Mouse (Mus musculus) embryonic facial prominence, embryonic 15.5 days (tissue): Measurements from ENCODE around the gene Gm20481. TPM values are rescaled to one million over a fixed set of nuclear protein-coding genes. Genes with fewer than 3 reads are reported as not detected.
"Not testable (repeated sequence)": the region's sequence is repeated elsewhere in the genome, so short reads cannot be mapped to it uniquely, and the experiment has no call there.

Experiments
- ATAC-seq: fragments of 200-750 bp; cut with Nextera tagmentation; 2 replicates; pipeline ENCODE4 v1.8.0; 2017; ENCODE audit warnings: low read depth, moderate TSS enrichment; ENCODE audit not compliant: insufficient number of reproducible peaks, low FRiP score, low TSS enrichment
- H3K27ac ChIP-seq: fragments of 300-500 bp; sonication (generic); replicated peaks from 2 replicates; pipeline ENCODE4 v1.5.1; 2015; ENCODE audit warnings: mild to moderate bottlenecking, inconsistent platforms
- H3K27me3 ChIP-seq: fragments of 300-500 bp; sonication (generic); 2 replicates; pipeline ENCODE4 v1.6.1; 2015; ENCODE audit warnings: inconsistent platforms
- H3K36me3 ChIP-seq: fragments of 300-500 bp; sonication (generic); 2 replicates; pipeline ENCODE4 v1.6.1; 2015; ENCODE audit warnings: mild to moderate bottlenecking, inconsistent platforms
- H3K4me1 ChIP-seq: fragments of 300-500 bp; sonication (generic); 2 replicates; pipeline ENCODE4 v1.6.1; 2015; ENCODE audit warnings: inconsistent platforms
- H3K4me2 ChIP-seq: fragments of 300-500 bp; sonication (generic); replicated peaks from 2 replicates; pipeline ENCODE4 v1.6.1; 2015; ENCODE audit warnings: mild to moderate bottlenecking, inconsistent platforms
- H3K4me3 ChIP-seq: fragments of 300-500 bp; sonication (generic); replicated peaks from 2 replicates; pipeline ENCODE4 v1.5.1; 2015; ENCODE audit warnings: mild to moderate bottlenecking, inconsistent platforms
- H3K9ac ChIP-seq: fragments of 300-500 bp; sonication (generic); 2 replicates; pipeline ENCODE4 v1.6.1; 2015; ENCODE audit warnings: inconsistent platforms
- H3K9me3 ChIP-seq: fragments of 300-500 bp; sonication (generic); replicated peaks from 2 replicates; pipeline ENCODE4 v1.6.1; 2016; ENCODE audit warnings: inconsistent platforms
- WGBS: fragments of 180-500 bp; shearing (Covaris S2); methylation state at CpG from one replicate; pipeline ENCODE4 v1.1.7; 2015; 5-methylcytosine and 5-hydroxymethylcytosine counted together
- polyA plus RNA-seq: library from polyadenylated mRNA; unstranded; fragments of >200 nt; fragmentation: Nextera tagmentation; extraction: Ambion mirVana; gene quantifications from 2 replicates; pipeline ENCODE4 v1.2.1, GENCODE M21; 2015

Gene Gm20481
- polyA plus RNA-seq, 1 experiment from 2014 or later, result not detected

GRCm38 (mm10) chr17:34999871-35000716, 30.4 kb downstream of the Gm20481 start:
- H3K27ac ChIP-seq, result peak overlapping the region; percentile 97
- H3K27me3 ChIP-seq, ATAC-seq, H3K9me3 ChIP-seq: not testable (repeated sequence)
- peaks cover 44% of the 10 kb centered on the region for H3K4me1 ChIP-seq
- WGBS, result 14% methylated on average over 30 of the region's 32 CpGs
- peak overlapping the region; percentile 95 for H3K4me2 ChIP-seq
- H3K9ac ChIP-seq, result peak overlapping the region; percentile 93
- H3K36me3 ChIP-seq, result peaks cover 31% of the 10 kb centered on the region
- H3K4me3 ChIP-seq, result peak overlapping the region; percentile 89

- Histone ChIP-seq H3K9ac (peak within 1 kb of the TSS; percentile 93), H3K4me1 (peaks cover 44% of the 10 kb centered on the region), H3K4me2 (peak within 1 kb of the TSS; percentile 95), H3K27ac (peak within 1 kb of the TSS; percentile 97), H3K4me3 (peak within 1 kb of the TSS; percentile 89), H3K36me3 (peaks cover 39% of the 10 kb centered on the region), H3K9me3 (no peaks in the 10 kb centered on the region), H3K27me3 (no peaks in the 10 kb centered on the region)
- under 1% methylated on average over 83 of the region's 83 CpGs for WGBS
- peak; percentile 90 for ATAC-seq
These were observed 31.2 kb downstream of the Gm20481 start, which contains the start of gene Vars for GRCm38 (mm10) chr17:35000717-35001451. Gene Vars (plus strand): TSS chr17:35000987.

GRCm38 (mm10) chr17:35001452-35002152, 31.9 kb downstream of the Gm20481 start:
- H3K9ac ChIP-seq, result peak overlapping the region; percentile 93
- H3K27ac ChIP-seq, result peak overlapping the region; percentile 97
- peaks cover 41% of the 10 kb centered on the region for H3K4me1 ChIP-seq
- no peaks in the 10 kb centered on the region for H3K27me3 ChIP-seq
- WGBS, result under 1% methylated on average over 35 of the region's 35 CpGs
- ATAC-seq, result no peak
- H3K4me2 ChIP-seq, result peak overlapping the region; percentile 95
- peak overlapping the region; percentile 89 for H3K4me3 ChIP-seq
- H3K36me3 ChIP-seq, result peaks cover 42% of the 10 kb centered on the region
- H3K9me3 ChIP-seq, result no peaks in the 10 kb centered on the region

GRCm38 (mm10) chr17:35002153-35002865, 32.6 kb downstream of the Gm20481 start:
- Histone ChIP-seq H3K4me2 (peak overlapping the region; percentile 95), H3K4me3 (peak overlapping the region; percentile 89), H3K9me3 (no peaks in the 10 kb centered on the region), H3K9ac (peak overlapping the region; percentile 93), H3K27me3 (no peaks in the 10 kb centered on the region), H3K27ac (peak overlapping the region; percentile 97), H3K4me1 (peaks cover 39% of the 10 kb centered on the region), H3K36me3 (peaks cover 46% of the 10 kb centered on the region)
- ATAC-seq, result no peak
- 6% methylated on average over 12 of the region's 12 CpGs for WGBS

- no peak for ATAC-seq
- peak overlapping the region; percentile 97; the same call in 1 of the 2 replicates for H3K27ac ChIP-seq
- peaks cover 50% of the 10 kb centered on the region for H3K36me3 ChIP-seq
- peak overlapping the region; percentile 95 for H3K4me2 ChIP-seq
- H3K4me3 ChIP-seq, result peak overlapping the region; percentile 89
- H3K27me3 ChIP-seq, result no peaks in the 10 kb centered on the region
- H3K9me3 ChIP-seq, result no peaks in the 10 kb centered on the region
- H3K4me1 ChIP-seq, result peaks cover 37% of the 10 kb centered on the region
- H3K9ac ChIP-seq, result no peak overlapping the region
- 63% methylated on average over 9 of the region's 9 CpGs for WGBS
These were observed 33.5 kb downstream of the Gm20481 start for GRCm38 (mm10) chr17:35003022-35003838.

GRCm38 (mm10) chr17:35004075-35004717, 34.5 kb downstream of the Gm20481 start:
- Histone ChIP-seq H3K27me3 (no peaks in the 10 kb centered on the region), H3K4me2 (no peak overlapping the region), H3K4me1 (peaks cover 27% of the 10 kb centered on the region), H3K4me3 (no peak overlapping the region), H3K9ac (no peak overlapping the region), H3K36me3 (peaks cover 51% of the 10 kb centered on the region), H3K27ac (no peak overlapping the region), H3K9me3 (no peaks in the 10 kb centered on the region)
- 92% methylated on average over 17 of the region's 17 CpGs for WGBS
- ATAC-seq, result no peak

- Histone ChIP-seq H3K4me2 (no peak overlapping the region), H3K27ac (no peak overlapping the region), H3K4me3 (no peak overlapping the region), H3K9ac (no peak overlapping the region), H3K27me3 (no peaks in the 10 kb centered on the region), H3K36me3 (peaks cover 60% of the 10 kb centered on the region), H3K9me3 (no peaks in the 10 kb centered on the region), H3K4me1 (peaks cover 17% of the 10 kb centered on the region)
- WGBS, result 93% methylated on average over 10 of the region's 10 CpGs
- ATAC-seq, result no peak
These were observed 35.4 kb downstream of the Gm20481 start for GRCm38 (mm10) chr17:35005158-35005557.

GRCm38 (mm10) chr17:35005902-35006301, 36.2 kb downstream of the Gm20481 start:
- not testable (repeated sequence) for H3K9me3 ChIP-seq, ATAC-seq, H3K4me3 ChIP-seq, H3K27ac ChIP-seq, H3K27me3 ChIP-seq, H3K4me2 ChIP-seq, H3K9ac ChIP-seq
- H3K36me3 ChIP-seq, result peaks cover 67% of the 10 kb centered on the region
- peaks cover 17% of the 10 kb centered on the region for H3K4me1 ChIP-seq
- WGBS, result 96% methylated on average over 4 of the region's 5 CpGs

GRCm38 (mm10) chr17:35007387-35007991, 37.8 kb downstream of the Gm20481 start:
- no peak overlapping the region for H3K27ac ChIP-seq
- no peak overlapping the region for H3K9ac ChIP-seq

More at GRCm38 (mm10) chr17:35007387-35007991, 37.8 kb downstream of the Gm20481 start:
- no peak overlapping the region for H3K4me2 ChIP-seq
- H3K27me3 ChIP-seq, result no peaks in the 10 kb centered on the region
- WGBS, result 92% methylated on average over 7 of the region's 7 CpGs
- no peaks in the 10 kb centered on the region for H3K9me3 ChIP-seq
- no peak overlapping the region for H3K4me3 ChIP-seq
- peaks cover 9% of the 10 kb centered on the region for H3K4me1 ChIP-seq
- ATAC-seq, result no peak
- H3K36me3 ChIP-seq, result peaks cover 83% of the 10 kb centered on the region
